In the genomic region with DNA sequence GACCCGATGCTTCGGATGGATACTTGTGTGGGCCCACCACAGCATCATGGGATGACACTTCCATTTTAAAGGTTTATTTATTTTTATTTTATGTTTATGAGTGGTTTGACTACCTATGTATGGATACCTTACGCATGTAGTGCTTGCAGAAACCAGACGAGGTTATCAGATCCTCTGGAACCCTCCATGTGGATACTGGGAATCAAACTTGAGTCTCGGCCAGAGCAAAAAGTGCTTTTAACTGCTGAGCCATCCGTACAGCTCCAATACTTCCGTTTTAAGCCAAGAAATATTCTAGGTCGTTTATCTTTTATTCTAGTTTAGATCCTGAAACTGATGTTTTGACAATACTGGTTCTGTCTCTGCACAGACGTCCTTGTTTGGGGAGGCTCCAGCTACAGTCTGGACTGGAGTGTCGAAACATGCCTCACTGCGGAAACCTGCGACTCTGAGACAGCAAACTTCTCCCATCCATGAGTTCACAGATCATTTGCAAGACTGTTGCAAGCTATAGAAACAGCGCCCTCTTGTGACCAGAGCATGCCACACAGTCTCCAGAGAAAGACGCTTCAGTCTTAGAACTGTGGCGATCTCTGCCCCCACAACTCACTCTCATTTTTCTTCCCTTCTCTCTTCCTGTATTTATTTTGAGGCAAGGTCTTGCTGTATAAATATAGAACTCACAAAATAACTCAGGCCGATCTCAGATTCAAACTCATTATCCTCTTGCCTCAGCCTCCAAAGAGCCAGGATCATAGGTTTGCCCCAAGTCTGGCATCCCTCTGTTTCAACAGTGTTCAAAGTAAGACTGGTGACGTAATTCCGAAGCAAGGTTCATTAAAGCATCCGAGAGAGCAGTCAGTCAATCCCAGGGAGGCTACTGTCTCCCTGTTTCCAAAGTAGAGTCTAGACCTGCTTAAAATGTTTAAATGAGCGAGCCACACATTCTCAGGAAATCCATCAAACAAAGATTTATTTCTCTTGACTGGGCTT, we compare ENCODE assay signal across 1 mouse cellular context.
A peak's percentile ranks its signal among the peaks of the same experiment; 100 is the strongest.
TF ChIP-seq lines count a peak whose summit lies in the region.

No protein-coding gene starts in this region.

TF ChIP-seq in CH12.LX, 34 proteins besides CTCF, POLR2A, EP300 and RAD21:
- TF ChIP-seq ETS1 (conservative IDR thresholded peaks at IDR 0.05; ENCODE audit: low read depth, low read length) (no peak; the same call in 1 of the 2 replicates), NELFE (IDR thresholded peaks at IDR 0.05; ENCODE audit: low read depth, low read length) (peak; percentile 41; the same call in 1 of the 2 replicates), UBTF (IDR thresholded peaks at IDR 0.05; ENCODE audit: low read depth, low read length) (no peak), ELF1 (IDR thresholded peaks at IDR 0.05; ENCODE audit: low read depth, low read length) (0 out of 2 replicates have a peak, but pooled peaks have one; percentile 36), RCOR1 (conservative IDR thresholded peaks at IDR 0.05; ENCODE audit: low read depth, low read length) (no peak), ZMIZ1 (IDR thresholded peaks at IDR 0.05; ENCODE audit: low read depth, low read length) (no peak), CHD2 (IDR thresholded peaks at IDR 0.05; ENCODE audit: low read length) (no peak), SMC3 (IDR thresholded peaks at IDR 0.05; ENCODE audit: low read depth, low read length) (peak; percentile 100), JUN (IDR thresholded peaks at IDR 0.05; ENCODE audit: insufficient read depth, low read depth, low read length) (no peak), BHLHE40 (IDR thresholded peaks at IDR 0.05; ENCODE audit: low read depth, low read length) (no peak), PAX5 (IDR thresholded peaks at IDR 0.05; ENCODE audit: low read length) (no peak), MYC (IDR thresholded peaks at IDR 0.05; ENCODE audit: low read depth, low read length) (peak; percentile 89), JUND (conservative IDR thresholded peaks at IDR 0.05; ENCODE audit: low read depth, low read length) (peak; percentile 52; the same call in 1 of the 2 replicates), NRF1 (IDR thresholded peaks at IDR 0.05; ENCODE audit: low read depth, low read length) (0 out of 2 replicates have a peak, but pooled peaks have one; percentile 18), HCFC1 (IDR thresholded peaks at IDR 0.05; ENCODE audit: low read depth, low read length) (0 out of 2 replicates have a peak, but pooled peaks have one; percentile 23), CHD1 (IDR thresholded peaks at IDR 0.05; ENCODE audit: low read depth, low read length) (no peak), MAZ (IDR thresholded peaks at IDR 0.05; ENCODE audit: low read depth, low read length) (peak; percentile 65; the same call in 1 of the 2 replicates), E2F4 (IDR thresholded peaks at IDR 0.05; ENCODE audit: insufficient replicate concordance, low read depth, low read length) (no peak), IRF4 (IDR thresholded peaks at IDR 0.05; ENCODE audit: low read depth, low read length) (peak; percentile 56), MAFK (IDR thresholded peaks at IDR 0.05; ENCODE audit: insufficient replicate concordance, low read length) (peak; percentile 35; the same call in 1 of the 2 replicates), POLR2AphosphoS2 (IDR thresholded peaks at IDR 0.05; ENCODE audit: low read depth, low read length) (no peak), TBP (conservative IDR thresholded peaks at IDR 0.05; ENCODE audit: low read depth, low read length) (no peak), ZKSCAN1 (IDR thresholded peaks at IDR 0.05; ENCODE audit: borderline replicate concordance, low read depth, low read length) (no peak), ZNF384 (IDR thresholded peaks at IDR 0.05; ENCODE audit: low read depth, low read length) (no peak), USF1 (IDR thresholded peaks at IDR 0.05; ENCODE audit: low read depth, low read length) (no peak), MEF2A (IDR thresholded peaks at IDR 0.05; ENCODE audit: borderline replicate concordance, low read depth, low read length) (peak; percentile 65), SIN3A (IDR thresholded peaks at IDR 0.05; ENCODE audit: low read length) (peak; percentile 89), MAX (IDR thresholded peaks at IDR 0.05; ENCODE audit: low read length) (peak; percentile 76), USF2 (conservative IDR thresholded peaks at IDR 0.05; ENCODE audit: low read depth, low read length) (no peak), TCF12 (IDR thresholded peaks at IDR 0.05; ENCODE audit: low read depth, low read length) (no peak), KAT2A (IDR thresholded peaks at IDR 0.05; ENCODE audit: insufficient replicate concordance, low read length) (no peak), MXI1 (IDR thresholded peaks at IDR 0.05; ENCODE audit: low read depth, low read length) (peak; percentile 72), GABPA (IDR thresholded peaks at IDR 0.05; ENCODE audit: insufficient replicate concordance, low read depth, low read length) (no peak), ZC3H11A (IDR thresholded peaks at IDR 0.05; ENCODE audit: low read depth, low read length) (peak; percentile 98)
